Mouse (Mus musculus): Measurements from ENCODE around the gene Metap1. TPM values are rescaled to one million over a fixed set of nuclear protein-coding genes. Genes with fewer than 3 reads are reported as not detected.

Gene Metap1
- polyA plus RNA-seq, 1 experiment, result 105 TPM

- TF ChIP-seq EP300 (IDR thresholded peaks at IDR 0.05; ENCODE audit: insufficient read depth, low read depth, low read length) (no peak), POLR2A (IDR thresholded peaks at IDR 0.05; ENCODE audit: insufficient read depth, low read length) (no peak), CTCF (IDR thresholded peaks at IDR 0.05; ENCODE audit: low read depth, low read length) (no peak)
- Histone ChIP-seq H3K27ac (ENCODE audit: insufficient read depth, low read length) (no peak overlapping the region), H3K4me3 (ENCODE audit: low read depth, low read length) (peak overlapping the region; percentile 73), H3K9me3 (replicated peaks; ENCODE audit: control insufficient read depth, insufficient read depth, low read length, poor library complexity, severe bottlenecking) (no peaks in the 10 kb centered on the region), H3K27me3 (ENCODE audit: control insufficient read depth, insufficient read depth, low read length, poor library complexity, severe bottlenecking) (no peaks in the 10 kb centered on the region), H3K36me3 (ENCODE audit: control insufficient read depth, insufficient read depth, low read length, poor library complexity, severe bottlenecking) (no peaks in the 10 kb centered on the region), H3K9ac (ENCODE audit: low read depth, poor library complexity, severe bottlenecking) (peak overlapping the region; percentile 99), H3K4me1 (ENCODE audit: control insufficient read depth, insufficient read depth, low read length) (peaks cover 6% of the 10 kb centered on the region)
Observed at GRCm38 (mm10) chr3:138528265-138528664, 39.0 kb upstream of the Metap1 start.

GRCm38 (mm10) chr3:138527667-138528231 is 38.4 kb upstream of the Metap1 start:
- H3K27me3 ChIP-seq (ENCODE audit: control insufficient read depth, insufficient read depth, low read length, poor library complexity, severe bottlenecking), result no peaks in the 10 kb centered on the region
- no peak overlapping the region for H3K27ac ChIP-seq (ENCODE audit: insufficient read depth, low read length)
- H3K9ac ChIP-seq (ENCODE audit: low read depth, poor library complexity, severe bottlenecking), result peak overlapping the region; percentile 99
- H3K4me3 ChIP-seq (ENCODE audit: low read depth, low read length), result peak overlapping the region; percentile 73
- TF ChIP-seq POLR2A (IDR thresholded peaks at IDR 0.05; ENCODE audit: insufficient read depth, low read length) (no peak), EP300 (IDR thresholded peaks at IDR 0.05; ENCODE audit: insufficient read depth, low read depth, low read length) (no peak), CTCF (IDR thresholded peaks at IDR 0.05; ENCODE audit: low read depth, low read length) (no peak)
- H3K36me3 ChIP-seq (ENCODE audit: control insufficient read depth, insufficient read depth, low read length, poor library complexity, severe bottlenecking), result no peaks in the 10 kb centered on the region
- peaks cover 6% of the 10 kb centered on the region for H3K4me1 ChIP-seq (ENCODE audit: control insufficient read depth, insufficient read depth, low read length)
- no peaks in the 10 kb centered on the region for H3K9me3 ChIP-seq (replicated peaks; ENCODE audit: control insufficient read depth, insufficient read depth, low read length, poor library complexity, severe bottlenecking)

- H3K4me3 ChIP-seq (ENCODE audit: low read depth, low read length), result peak overlapping the region; percentile 86
- H3K27me3 ChIP-seq (ENCODE audit: control insufficient read depth, insufficient read depth, low read length, poor library complexity, severe bottlenecking), result no peaks in the 10 kb centered on the region
- peaks cover 3% of the 10 kb centered on the region for H3K4me1 ChIP-seq (ENCODE audit: control insufficient read depth, insufficient read depth, low read length)
- no peaks in the 10 kb centered on the region for H3K9me3 ChIP-seq (replicated peaks; ENCODE audit: control insufficient read depth, insufficient read depth, low read length, poor library complexity, severe bottlenecking)
- 0 out of 2 replicates have a peak, but pooled peaks have one; percentile 35 for TF ChIP-seq EP300 (IDR thresholded peaks at IDR 0.05; ENCODE audit: insufficient read depth, low read depth, low read length)
- TF ChIP-seq CTCF (IDR thresholded peaks at IDR 0.05; ENCODE audit: low read depth, low read length), result no peak
- peak overlapping the region; percentile 99 for H3K9ac ChIP-seq (ENCODE audit: low read depth, poor library complexity, severe bottlenecking)
- no peaks in the 10 kb centered on the region for H3K36me3 ChIP-seq (ENCODE audit: control insufficient read depth, insufficient read depth, low read length, poor library complexity, severe bottlenecking)
- H3K27ac ChIP-seq (ENCODE audit: insufficient read depth, low read length), result peak overlapping the region; percentile 46
Observed at GRCm38 (mm10) chr3:138526916-138527666, 37.8 kb upstream of the Metap1 start.

GRCm38 (mm10) chr3:138526073-138526915 is 37.0 kb upstream of the Metap1 start, which contains the start of gene Eif4e:
Gene Eif4e (plus strand): TSS chr3:138526179.
- peak within 1 kb of the TSS; percentile 86 for H3K4me3 ChIP-seq (ENCODE audit: low read depth, low read length)
- H3K27me3 ChIP-seq (ENCODE audit: control insufficient read depth, insufficient read depth, low read length, poor library complexity, severe bottlenecking), result no peaks in the 10 kb centered on the region
- peak within 1 kb of the TSS; percentile 46 for H3K27ac ChIP-seq (ENCODE audit: insufficient read depth, low read length)
- peaks cover 3% of the 10 kb centered on the region for H3K4me1 ChIP-seq (ENCODE audit: control insufficient read depth, insufficient read depth, low read length)
- TF ChIP-seq CTCF (IDR thresholded peaks at IDR 0.05; ENCODE audit: low read depth, low read length) (no peak), EP300 (IDR thresholded peaks at IDR 0.05; ENCODE audit: insufficient read depth, low read depth, low read length) (no peak), POLR2A (IDR thresholded peaks at IDR 0.05; ENCODE audit: insufficient read depth, low read length) (peak; percentile 31)
- peak within 1 kb of the TSS; percentile 99 for H3K9ac ChIP-seq (ENCODE audit: low read depth, poor library complexity, severe bottlenecking)
- H3K9me3 ChIP-seq (replicated peaks; ENCODE audit: control insufficient read depth, insufficient read depth, low read length, poor library complexity, severe bottlenecking), result no peaks in the 10 kb centered on the region
- no peaks in the 10 kb centered on the region for H3K36me3 ChIP-seq (ENCODE audit: control insufficient read depth, insufficient read depth, low read length, poor library complexity, severe bottlenecking)

- Histone ChIP-seq H3K9me3 (replicated peaks; ENCODE audit: control insufficient read depth, insufficient read depth, low read length, poor library complexity, severe bottlenecking) (no peaks in the 10 kb centered on the region), H3K4me3 (ENCODE audit: low read depth, low read length) (no peak overlapping the region), H3K36me3 (ENCODE audit: control insufficient read depth, insufficient read depth, low read length, poor library complexity, severe bottlenecking) (no peaks in the 10 kb centered on the region), H3K9ac (ENCODE audit: low read depth, poor library complexity, severe bottlenecking) (peak overlapping the region; percentile 99; the same call in 1 of the 2 replicates), H3K27me3 (ENCODE audit: control insufficient read depth, insufficient read depth, low read length, poor library complexity, severe bottlenecking) (no peaks in the 10 kb centered on the region), H3K27ac (ENCODE audit: insufficient read depth, low read length) (no peak overlapping the region), H3K4me1 (ENCODE audit: control insufficient read depth, insufficient read depth, low read length) (peaks cover 2% of the 10 kb centered on the region)
- TF ChIP-seq EP300 (IDR thresholded peaks at IDR 0.05; ENCODE audit: insufficient read depth, low read depth, low read length) (no peak), CTCF (IDR thresholded peaks at IDR 0.05; ENCODE audit: low read depth, low read length) (no peak), POLR2A (IDR thresholded peaks at IDR 0.05; ENCODE audit: insufficient read depth, low read length) (no peak)
Observed at GRCm38 (mm10) chr3:138525494-138525893, 36.2 kb upstream of the Metap1 start.

Measured in ES-Bruce4 (cell line).